Mouse (Mus musculus): ENCODE results near the gene Olfr1135.

The Olfr1135 gene

DNA sequence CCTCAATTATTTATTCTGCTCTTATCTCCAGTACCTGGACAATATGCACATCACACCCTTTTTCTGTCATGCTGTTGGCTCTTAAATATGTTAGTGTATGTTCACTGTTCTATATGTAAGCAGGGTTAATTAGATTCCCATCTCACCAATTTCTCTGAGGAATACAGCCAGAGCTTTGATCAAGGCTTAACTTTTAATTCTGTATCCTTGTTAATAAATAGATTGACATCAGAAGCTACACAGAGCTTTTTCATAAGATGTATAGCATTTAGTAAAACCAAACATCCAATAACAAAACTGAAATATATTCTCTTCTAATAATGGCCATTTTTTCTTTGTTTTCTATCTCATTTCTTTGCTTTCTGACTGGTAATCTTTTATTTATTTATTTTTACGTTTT is at the start of gene Olfr1135:
Gene Olfr1135, minus strand, starts transcription at position 101 of the 400 bp plus-strand sequence.
- in situ Hi-C loops (cut with MboI, MseI) = no loop called here

GRCm38 (mm10) chr2:87713079-87713478 is 39.6 kb upstream of the Olfr1135 start, which contains the start of gene Olfr1137:
Gene Olfr1137 (minus strand): TSS chr2:87713179.
- in situ Hi-C loops (cut with MboI, MseI) = no loop called here

DNA sequence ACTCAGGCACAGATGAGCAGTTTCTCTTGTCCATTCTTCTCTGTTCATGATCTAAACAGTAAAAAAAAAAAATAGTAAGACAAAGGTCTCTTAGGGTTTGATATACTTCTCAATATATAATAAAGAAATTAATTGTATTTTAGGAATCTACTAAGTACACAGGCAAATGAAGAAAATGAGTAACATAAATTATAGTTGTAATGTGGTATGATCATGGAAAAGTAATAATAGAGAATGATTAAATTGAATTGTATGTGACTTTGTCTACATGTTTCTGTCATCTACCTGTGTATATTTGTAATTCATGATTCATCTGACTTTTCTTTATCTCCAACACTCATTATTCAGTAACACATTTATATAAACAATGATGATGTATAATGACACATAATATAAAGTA is 20.4 kb upstream of the Olfr1135 start, which contains the start of gene Olfr1136:
Gene Olfr1136, minus strand, starts transcription at position 101 of the 400 bp plus-strand sequence.
- in situ Hi-C loops (cut with MboI, MseI) = no loop called here

- in situ Hi-C loops (cut with MboI, MseI) = no loop called here
These were observed 15.1 kb downstream of the Olfr1135 start, which contains the start of gene Olfr1134 for GRCm38 (mm10) chr2:87658360-87658759. Gene Olfr1134 (minus strand): TSS chr2:87658460.

DNA sequence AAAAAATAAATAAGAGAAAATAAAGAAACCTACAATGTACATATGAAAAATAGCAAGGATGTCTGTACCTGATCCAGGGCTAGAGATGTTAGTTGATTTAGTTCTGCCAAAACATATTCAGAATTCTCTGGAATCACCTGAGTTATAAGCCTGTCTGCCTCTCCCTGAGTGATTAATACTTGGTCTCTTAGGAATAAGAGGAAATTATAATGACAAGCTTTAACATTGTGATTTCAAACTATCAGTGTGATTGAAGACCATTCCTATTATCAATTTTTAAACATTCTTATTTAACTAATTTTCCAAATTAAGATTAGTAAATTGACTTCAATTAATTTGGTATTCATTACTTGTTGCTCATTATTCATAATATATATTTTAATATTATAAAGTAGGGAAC is 26.2 kb downstream of the Olfr1135 start, which contains the start of gene Olfr1133:
Gene Olfr1133, minus strand, starts transcription at position 101 of the 400 bp plus-strand sequence.
- in situ Hi-C loops (cut with MboI, MseI) = no loop called here

DNA sequence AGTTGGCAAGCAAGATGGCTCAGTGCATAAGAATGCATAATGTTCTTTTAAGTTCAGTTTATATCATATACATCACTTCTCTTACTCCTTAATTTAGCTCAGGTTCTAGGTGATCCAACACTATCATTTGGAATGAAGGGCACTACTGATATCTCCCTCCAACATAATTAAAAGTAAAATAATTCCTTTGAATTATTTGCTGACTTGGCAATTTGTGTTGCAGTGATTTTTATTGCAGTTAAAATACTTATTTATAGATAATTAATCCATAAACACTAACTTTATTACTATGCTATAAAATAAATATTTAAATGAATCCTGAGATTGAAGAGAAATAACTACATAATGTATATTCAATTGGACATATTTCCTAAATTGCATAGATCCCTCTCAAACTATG is 31.0 kb downstream of the Olfr1135 start:
- in situ Hi-C loops (cut with MboI, MseI) = no loop called here

GRCm38 (mm10) chr2:87637435-87637834 is 36.0 kb downstream of the Olfr1135 start, which contains the start of gene Olfr1132:
Gene Olfr1132 (minus strand): TSS chr2:87637535.
- in situ Hi-C loops (cut with MboI, MseI) = no loop called here

- in situ Hi-C loops (cut with MboI, MseI) = no loop called here
These were observed 46.7 kb downstream of the Olfr1135 start, which contains the start of gene Olfr1131 for GRCm38 (mm10) chr2:87626804-87627203. Gene Olfr1131 (plus strand): TSS chr2:87627104.

Measured in T-helper 1 cell (primary cell).